Mouse (Mus musculus) lung, postnatal 25 days (tissue): ENCODE measurements around the gene Efr3b.
"Not testable (repeated sequence)": the region's sequence is repeated elsewhere in the genome, so short reads cannot be mapped to it uniquely, and the experiment has no call there.

ENCODE experiments used
- DNase-seq: peaks from one replicate; pipeline ENCODE4 v3.0.0; 2022; ENCODE audit warnings: low spot score

Gene Efr3b

DNA sequence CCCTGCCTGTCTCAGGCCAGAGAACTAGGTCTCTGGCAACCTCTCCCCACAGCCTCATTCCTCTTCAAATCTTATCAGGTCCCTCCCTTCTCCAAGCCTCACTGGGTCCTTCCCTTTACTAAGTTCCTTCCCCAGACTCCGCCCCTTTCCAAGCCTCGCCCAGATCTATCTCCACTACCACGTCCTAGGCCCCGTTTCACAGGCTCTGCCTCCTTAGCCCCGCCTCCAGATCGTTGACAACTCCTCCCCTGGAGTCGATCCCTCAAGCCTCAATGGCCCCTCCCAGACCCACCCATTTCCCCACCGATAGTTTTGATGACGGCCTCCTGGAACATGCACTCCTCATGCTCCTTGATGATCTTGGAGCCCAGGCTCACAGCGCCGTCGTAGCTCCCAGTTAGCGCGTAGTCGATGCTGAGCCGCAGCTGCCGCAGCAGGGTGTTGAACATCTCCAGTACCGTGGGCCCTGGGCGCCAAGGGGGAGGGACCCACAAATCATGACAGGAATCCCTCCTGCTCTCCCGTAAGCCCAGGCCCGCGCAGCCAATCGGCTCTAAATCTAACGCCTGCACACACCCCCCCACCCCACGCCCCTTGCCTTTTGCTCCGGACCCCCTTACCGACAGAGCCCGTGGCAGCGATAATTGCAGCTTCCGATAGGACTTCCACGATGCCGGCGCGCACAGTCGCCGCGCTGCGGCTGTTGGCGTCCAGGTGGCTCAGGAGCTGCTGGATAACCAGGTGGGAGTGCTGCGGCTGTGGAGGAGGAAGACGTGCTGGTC is 57.2 kb downstream of the Efr3b start:
- peak; percentile 93 for DNase-seq

DNA sequence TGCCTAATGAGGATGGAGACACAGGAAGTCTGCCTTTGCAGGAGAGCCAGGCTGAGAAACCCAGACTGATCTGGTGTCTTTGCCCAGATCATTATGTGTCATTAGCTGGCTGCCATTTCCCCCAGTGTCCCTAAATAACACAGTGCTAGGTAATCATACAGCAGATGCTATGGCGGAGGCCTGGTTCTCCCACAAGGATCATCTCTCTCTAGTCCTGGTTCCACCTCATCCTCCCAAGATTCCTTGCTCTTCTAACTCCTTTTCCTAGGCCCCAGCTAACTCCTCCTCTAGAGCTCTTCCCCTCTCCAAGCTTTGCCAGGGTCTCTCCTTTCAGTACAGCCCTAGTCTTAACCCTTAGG is 57.7 kb downstream of the Efr3b start:
- no peak for DNase-seq

DNA sequence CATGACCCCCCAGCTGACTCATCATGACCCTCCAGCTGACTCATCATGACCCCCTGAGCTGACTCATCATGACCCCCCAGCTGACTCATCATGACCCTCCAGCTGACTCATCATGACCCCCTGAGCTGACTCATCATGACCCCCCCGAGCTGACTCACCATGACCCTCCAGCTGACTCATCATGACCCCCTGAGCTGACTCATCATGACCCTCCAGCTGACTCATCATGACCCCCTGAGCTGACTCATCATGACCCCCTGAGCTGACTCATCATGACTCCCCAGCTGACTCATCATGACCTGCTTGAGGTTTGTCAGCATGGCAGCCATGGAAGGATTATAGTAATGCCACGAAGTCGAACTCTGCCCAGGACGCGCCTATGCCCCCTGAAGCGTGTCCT is 65.5 kb downstream of the Efr3b start:
- DNase-seq, result not testable (repeated sequence)

- no peak for DNase-seq
Measured at GRCm38 (mm10) chr12:3968380-3968779, 70.3 kb downstream of the Efr3b start.

GRCm38 (mm10) chr12:3967196-3967595 is 71.5 kb downstream of the Efr3b start:
- no peak for DNase-seq

- no peak for DNase-seq
Measured at GRCm38 (mm10) chr12:3960553-3960952, 78.2 kb downstream of the Efr3b start.

DNA sequence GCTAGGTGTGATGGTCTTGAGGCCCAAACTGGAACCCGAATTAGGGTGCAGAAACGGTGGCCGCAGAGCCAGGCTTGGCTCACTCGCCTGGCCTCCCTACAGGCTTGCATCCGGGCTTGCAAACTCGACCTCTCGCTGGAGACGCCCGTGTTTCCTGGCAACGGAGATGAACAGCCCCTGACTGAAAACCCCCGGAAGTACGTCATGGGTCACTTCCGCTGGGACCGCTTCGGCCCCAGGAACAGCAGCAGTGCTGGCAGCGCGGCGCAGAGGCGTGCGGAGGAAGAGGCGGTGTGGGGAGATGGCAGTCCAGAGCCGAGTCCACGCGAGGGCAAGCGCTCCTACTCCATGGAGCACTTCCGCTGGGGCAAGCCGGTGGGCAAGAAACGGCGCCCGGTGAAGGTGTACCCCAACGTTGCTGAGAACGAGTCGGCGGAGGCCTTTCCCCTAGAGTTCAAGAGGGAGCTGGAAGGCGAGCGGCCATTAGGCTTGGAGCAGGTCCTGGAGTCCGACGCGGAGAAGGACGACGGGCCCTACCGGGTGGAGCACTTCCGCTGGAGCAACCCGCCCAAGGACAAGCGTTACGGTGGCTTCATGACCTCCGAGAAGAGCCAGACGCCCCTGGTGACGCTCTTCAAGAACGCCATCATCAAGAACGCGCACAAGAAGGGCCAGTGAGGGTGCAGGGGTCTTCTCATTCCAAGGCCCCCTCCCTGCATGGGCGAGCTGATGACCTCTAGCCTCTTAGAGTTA is 78.7 kb downstream of the Efr3b start:
- DNase-seq, result peak; percentile 93

DNA sequence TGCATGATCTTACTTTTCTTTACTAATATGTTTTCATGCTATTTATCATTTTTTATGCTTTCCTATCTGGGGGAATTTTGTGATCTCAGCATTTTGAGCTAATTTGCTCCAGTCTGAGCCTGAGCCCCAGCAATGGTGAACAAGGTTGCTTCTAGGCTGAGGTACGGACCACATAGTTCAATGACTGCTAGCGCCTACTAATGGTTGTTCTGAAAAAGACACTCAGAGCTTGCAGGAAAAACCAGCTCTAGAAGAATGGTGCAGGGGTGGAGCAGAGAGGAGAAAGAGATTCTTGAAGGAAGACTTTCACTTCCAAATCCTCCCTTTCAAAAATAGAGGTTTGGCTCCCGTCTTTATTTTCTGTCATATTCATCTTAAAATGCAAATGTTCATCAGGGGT is 82.4 kb downstream of the Efr3b start:
- no peak for DNase-seq

DNA sequence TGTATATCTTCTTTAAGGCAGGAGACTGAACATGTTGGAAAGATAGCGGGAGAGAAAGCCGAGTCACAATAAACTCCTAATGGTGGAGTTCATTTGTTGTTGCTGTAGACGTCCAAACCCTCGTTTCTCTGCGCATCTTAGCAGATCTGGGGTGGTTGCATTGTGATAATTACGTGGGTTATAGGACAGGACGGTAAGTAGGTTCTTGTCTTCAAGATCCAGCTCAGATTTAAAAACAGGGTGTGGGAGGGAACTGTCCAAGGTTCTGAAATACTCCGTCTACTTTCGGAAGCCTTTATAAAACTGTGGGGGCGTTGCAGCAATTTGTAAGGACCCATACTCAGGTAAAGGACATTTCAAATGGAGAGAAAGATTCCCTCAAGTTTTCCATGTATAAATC is 83.3 kb downstream of the Efr3b start:
- DNase-seq, result no peak

DNA sequence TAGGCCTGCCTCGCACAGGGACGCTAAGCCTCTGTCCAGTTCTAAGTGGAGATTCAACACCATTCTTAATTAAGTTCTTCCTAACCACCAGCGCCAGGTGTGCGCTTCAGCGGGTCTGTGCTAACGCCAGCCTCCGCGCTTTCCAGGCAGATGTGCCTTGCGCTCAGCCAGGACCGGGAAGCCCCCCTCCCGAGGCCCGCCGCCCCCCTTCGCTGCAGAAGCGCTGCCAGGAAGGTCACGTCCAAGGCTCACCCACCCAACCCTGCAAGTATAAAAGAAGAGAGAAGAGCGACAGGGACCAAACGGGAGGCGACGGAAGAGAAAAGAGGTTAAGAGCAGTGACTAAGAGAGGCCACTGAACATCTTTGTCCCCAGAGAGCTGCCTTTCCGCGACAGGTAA is 84.1 kb downstream of the Efr3b start, which contains the start of gene Pomc:
TSS of gene Pomc (plus strand) at position 301 of the 400 bp plus-strand sequence.
- DNase-seq, result no peak

- DNase-seq, result no peak
Measured at GRCm38 (mm10) chr12:3947503-3947902, 91.2 kb downstream of the Efr3b start.

GRCm38 (mm10) chr12:3944454-3945073 is 94.2 kb downstream of the Efr3b start:
- DNase-seq, result no peak

DNA sequence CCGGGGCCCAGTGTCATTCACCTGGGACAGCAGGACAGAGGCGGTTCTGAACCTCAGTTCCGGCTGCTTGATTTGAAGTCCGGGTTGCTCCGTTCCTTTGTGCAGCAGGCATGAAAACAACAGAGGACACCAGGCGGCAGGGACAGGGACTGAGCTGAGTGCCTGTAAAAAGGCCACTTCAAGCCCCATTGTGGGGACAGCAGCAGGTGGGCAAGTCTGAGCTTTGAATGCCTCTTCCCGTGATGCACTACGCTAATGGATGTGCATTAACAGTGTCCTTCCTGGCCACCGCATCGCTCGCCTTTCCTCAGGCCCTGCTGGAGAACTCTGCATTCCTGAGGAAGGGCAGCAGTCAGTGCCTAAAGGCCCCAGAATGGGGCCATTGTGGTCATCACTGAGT is 96.7 kb downstream of the Efr3b start:
- no peak for DNase-seq

DNA sequence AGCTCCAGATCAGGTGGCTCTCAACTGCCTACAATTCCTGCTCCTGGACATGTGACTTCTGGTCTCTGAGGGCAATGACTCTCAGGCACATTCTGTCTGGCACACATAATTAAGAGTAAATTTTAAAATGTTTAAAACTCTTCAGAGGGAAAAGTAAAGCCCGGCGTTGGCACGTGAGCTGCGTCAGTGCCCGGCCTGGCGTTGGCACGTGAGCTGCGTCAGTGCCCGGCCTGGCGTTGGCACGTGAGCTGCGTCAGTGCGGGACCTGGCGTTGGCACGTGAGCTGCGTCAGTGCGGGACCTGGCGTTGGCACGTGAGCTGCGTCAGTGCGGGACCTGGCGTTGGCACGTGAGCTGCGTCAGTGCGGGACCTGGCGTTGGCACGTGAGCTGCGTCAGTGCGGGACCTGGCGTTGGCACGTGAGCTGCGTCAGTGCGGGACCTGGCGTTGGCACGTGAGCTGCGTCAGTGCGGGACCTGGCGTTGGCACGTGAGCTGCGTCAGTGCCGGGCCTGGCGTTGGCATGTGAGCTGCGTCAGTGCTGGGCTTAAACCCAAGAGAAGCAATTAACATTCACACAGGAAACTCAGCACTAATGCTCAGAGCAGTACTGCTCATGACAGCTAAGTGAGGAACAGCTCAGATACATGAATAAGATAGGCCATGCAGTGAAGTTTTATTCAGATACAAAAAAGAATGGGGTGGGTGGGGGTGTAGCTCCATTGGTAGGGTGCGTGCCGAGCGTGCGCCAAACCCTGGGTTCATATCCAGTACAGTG is 108.4 kb downstream of the Efr3b start:
- not testable (repeated sequence) for DNase-seq

GRCm38 (mm10) chr12:3928841-3929240 is 109.9 kb downstream of the Efr3b start:
- DNase-seq, result no peak

DNA sequence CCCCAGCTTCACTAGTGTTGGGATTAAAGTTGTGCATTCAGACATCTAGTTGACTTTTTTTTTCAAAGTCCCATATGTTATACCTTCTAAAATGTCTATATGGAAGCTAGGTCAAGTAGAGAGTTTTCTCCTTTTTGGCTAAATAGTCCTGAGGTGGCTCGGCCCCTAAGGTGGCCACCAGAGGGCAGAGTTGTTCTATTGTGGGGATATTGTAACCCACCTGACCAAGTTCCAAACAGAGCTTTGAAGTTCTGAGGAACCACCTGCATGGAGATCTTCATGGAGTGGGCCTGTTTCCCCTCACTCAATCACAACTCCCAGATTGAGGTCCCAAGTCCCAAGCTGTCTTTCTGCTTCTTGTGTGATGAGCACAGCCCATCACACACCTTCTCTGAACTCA is 112.6 kb downstream of the Efr3b start:
- peak; percentile 64 for DNase-seq

GRCm38 (mm10) chr12:3919423-3919822 is 119.3 kb downstream of the Efr3b start:
- no peak for DNase-seq

DNA sequence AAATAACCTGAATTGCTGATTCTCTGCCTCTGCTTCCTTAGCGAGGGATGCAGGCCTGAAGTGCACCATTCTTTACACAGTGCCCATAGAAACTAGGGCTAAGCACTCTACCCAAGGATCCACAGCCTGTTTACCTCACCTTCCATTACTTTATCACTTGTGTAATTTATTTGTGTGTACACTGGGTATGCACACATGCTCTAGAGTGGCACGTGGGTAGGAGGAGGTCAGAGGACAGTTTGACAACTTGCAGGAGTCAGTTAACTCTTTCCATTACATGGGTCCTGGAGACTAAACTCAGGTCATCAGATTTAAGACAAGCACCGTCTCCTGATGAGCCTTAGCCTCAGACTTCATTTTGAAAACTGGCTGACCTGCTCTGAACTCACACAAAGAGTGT is 120.1 kb downstream of the Efr3b start:
- DNase-seq, result no peak

- DNase-seq, result no peak
Measured at GRCm38 (mm10) chr12:3917668-3918341, 120.9 kb downstream of the Efr3b start.

DNA sequence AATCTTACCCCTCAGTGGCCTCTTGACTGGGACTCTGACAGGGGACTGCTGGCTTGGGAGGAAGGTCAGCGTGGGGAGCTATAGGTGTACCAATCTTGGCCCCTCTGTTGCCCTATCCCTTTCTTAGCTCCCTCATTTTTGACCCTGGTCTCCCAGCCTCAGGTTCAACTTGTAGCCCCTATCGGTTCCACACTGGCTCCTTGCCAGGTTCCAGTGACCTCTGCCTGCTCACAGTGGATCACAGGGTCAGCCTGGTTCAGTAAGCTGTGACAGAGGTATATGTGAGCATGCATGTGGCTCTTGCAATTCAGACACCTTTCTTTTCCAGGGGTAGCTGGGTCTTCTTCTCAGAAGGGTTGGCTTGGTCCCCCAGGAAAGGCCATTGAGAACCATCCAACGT is 122.9 kb downstream of the Efr3b start:
- DNase-seq, result no peak
